Mouse (Mus musculus): Measurements from ENCODE around the gene Ddx39. TPM values are rescaled to one million over a fixed set of nuclear protein-coding genes. Genes with fewer than 3 reads are reported as not detected.
A peak's percentile ranks its signal among the peaks of the same experiment; 100 is the strongest.

Ddx39 gene
- polyA plus RNA-seq, 1 experiment from 2014 or later = 70.9 TPM

GRCm38 (mm10) chr8:83742968-83743367, 28.0 kb downstream of the Ddx39 start:
- ATAC-seq (no peak), DNase-seq (ENCODE audit: low read depth, low spot score) (no peak)
- CTCF ChIA-PET = no interaction called here
- no peaks in the 10 kb centered on the region for H3K27me3 ChIP-seq
- POLR2A ChIA-PET = no interaction called here
- in situ Hi-C loops (cut with MboI; ENCODE audit: low pct_unique_long_range_greater_than_20kb) = no loop called here
- no peak for TF ChIP-seq CTCF (IDR thresholded peaks at IDR 0.05)

GRCm38 (mm10) chr8:83744070-83744469, 29.1 kb downstream of the Ddx39 start:
- CTCF ChIA-PET = no interaction called here
- DNase-seq (ENCODE audit: low read depth, low spot score) (peak; percentile 65), ATAC-seq (peak; percentile 38)
- POLR2A ChIA-PET = interaction anchor here (0.6 kb wide), 2 partner anchors 15 to 426 kb away, joined by 4 to 10 read pairs; no protein-coding TSS in a partner anchor
- in situ Hi-C loops (cut with MboI; ENCODE audit: low pct_unique_long_range_greater_than_20kb) = no loop called here
- no peaks in the 10 kb centered on the region for H3K27me3 ChIP-seq
- no peak for TF ChIP-seq CTCF (IDR thresholded peaks at IDR 0.05)

GRCm38 (mm10) chr8:83747661-83748346, 32.8 kb downstream of the Ddx39 start:
- ChIA-PET CTCF (no interaction called here), POLR2A (no interaction called here)
- in situ Hi-C loops (cut with MboI; ENCODE audit: low pct_unique_long_range_greater_than_20kb) = no loop called here
- no peak for DNase-seq (ENCODE audit: low read depth, low spot score)
- TF ChIP-seq CTCF (IDR thresholded peaks at IDR 0.05) = no peak
- ATAC-seq = no peak
- H3K27me3 ChIP-seq = no peaks in the 10 kb centered on the region

GRCm38 (mm10) chr8:83748708-83749107, 33.7 kb downstream of the Ddx39 start:
- ATAC-seq (no peak), DNase-seq (ENCODE audit: low read depth, low spot score) (no peak)
- TF ChIP-seq CTCF (IDR thresholded peaks at IDR 0.05) = no peak
- ChIA-PET POLR2A (no interaction called here), CTCF (no interaction called here)
- in situ Hi-C loops (cut with MboI; ENCODE audit: low pct_unique_long_range_greater_than_20kb) = no loop called here
- H3K27me3 ChIP-seq = no peaks in the 10 kb centered on the region

- POLR2A ChIA-PET = no interaction called here
- in situ Hi-C loops (cut with MboI; ENCODE audit: low pct_unique_long_range_greater_than_20kb) = no loop called here
- no peak for TF ChIP-seq CTCF (IDR thresholded peaks at IDR 0.05)
- ATAC-seq (no peak), DNase-seq (ENCODE audit: low read depth, low spot score) (no peak)
- CTCF ChIA-PET = no interaction called here
- no peaks in the 10 kb centered on the region for H3K27me3 ChIP-seq
Measured at GRCm38 (mm10) chr8:83749265-83749664, 34.3 kb downstream of the Ddx39 start.

- ATAC-seq (no peak), DNase-seq (ENCODE audit: low read depth, low spot score) (no peak)
- CTCF ChIA-PET = no interaction called here
- no peaks in the 10 kb centered on the region for H3K27me3 ChIP-seq
- POLR2A ChIA-PET = interaction anchor here (0.6 kb wide), 1 partner anchor 123 kb away, joined by 4 read pairs; no protein-coding TSS in a partner anchor
- no peak for TF ChIP-seq CTCF (IDR thresholded peaks at IDR 0.05)
- in situ Hi-C loops (cut with MboI; ENCODE audit: low pct_unique_long_range_greater_than_20kb) = no loop called here
Measured at GRCm38 (mm10) chr8:83754149-83754548, 39.2 kb downstream of the Ddx39 start.

- DNase-seq (ENCODE audit: low read depth, low spot score) = no peak
- peak; percentile 72 for TF ChIP-seq CTCF (IDR thresholded peaks at IDR 0.05)
- no peaks in the 10 kb centered on the region for H3K27me3 ChIP-seq
- no peak for ATAC-seq
- in situ Hi-C loops (cut with MboI; ENCODE audit: low pct_unique_long_range_greater_than_20kb) = no loop called here
- ChIA-PET CTCF (interaction anchor here (1.4 kb wide), 1 partner anchor 13 kb away, joined by 3 read pairs; no protein-coding TSS in a partner anchor), POLR2A (no interaction called here)
Measured at GRCm38 (mm10) chr8:83756273-83756672, 41.3 kb downstream of the Ddx39 start.

GRCm38 (mm10) chr8:83757084-83757607, 42.2 kb downstream of the Ddx39 start:
- in situ Hi-C loops (cut with MboI; ENCODE audit: low pct_unique_long_range_greater_than_20kb) = no loop called here
- no peak for DNase-seq (ENCODE audit: low read depth, low spot score)
- CTCF ChIA-PET = no interaction called here
- POLR2A ChIA-PET = no interaction called here
- no peak for ATAC-seq
- H3K27me3 ChIP-seq = no peaks in the 10 kb centered on the region
- TF ChIP-seq CTCF (IDR thresholded peaks at IDR 0.05) = no peak

GRCm38 (mm10) chr8:83758298-83758697, 43.3 kb downstream of the Ddx39 start:
- POLR2A ChIA-PET = no interaction called here
- H3K27me3 ChIP-seq = no peaks in the 10 kb centered on the region
- in situ Hi-C loops (cut with MboI; ENCODE audit: low pct_unique_long_range_greater_than_20kb) = no loop called here
- CTCF ChIA-PET = no interaction called here
- DNase-seq (ENCODE audit: low read depth, low spot score) = no peak
- TF ChIP-seq CTCF (IDR thresholded peaks at IDR 0.05) = no peak
- ATAC-seq = no peak

- peak; percentile 43 for DNase-seq (ENCODE audit: low read depth, low spot score)
- ChIA-PET POLR2A (interaction anchor here (0.6 to 0.7 kb wide), 2 partner anchors 15 to 95 kb away, joined by 3 to 10 read pairs; no protein-coding TSS in a partner anchor), CTCF (interaction anchor here (0.8 to 1.5 kb wide), 2 partner anchors 21 to 24 kb away, joined by 3 read pairs; no protein-coding TSS in a partner anchor)
- TF ChIP-seq CTCF (IDR thresholded peaks at IDR 0.05) = no peak
- in situ Hi-C loops (cut with MboI; ENCODE audit: low pct_unique_long_range_greater_than_20kb) = no loop called here
- no peaks in the 10 kb centered on the region for H3K27me3 ChIP-seq
- ATAC-seq = no peak
Measured at GRCm38 (mm10) chr8:83759231-83759759, 44.3 kb downstream of the Ddx39 start.

GRCm38 (mm10) chr8:83764116-83764515, 49.1 kb downstream of the Ddx39 start:
- CTCF ChIA-PET = no interaction called here
- ATAC-seq (no peak), DNase-seq (ENCODE audit: low read depth, low spot score) (no peak)
- POLR2A ChIA-PET = no interaction called here
- no peak for TF ChIP-seq CTCF (IDR thresholded peaks at IDR 0.05)
- no peaks in the 10 kb centered on the region for H3K27me3 ChIP-seq
- in situ Hi-C loops (cut with MboI; ENCODE audit: low pct_unique_long_range_greater_than_20kb) = no loop called here
